Mouse (Mus musculus): Measurements from ENCODE around the gene Fgfr2. TPM values are rescaled to one million over a fixed set of nuclear protein-coding genes. Genes with fewer than 3 reads are reported as not detected.

Gene Fgfr2
- total and polyA plus RNA-seq, 2 experiments from 2014 or later, result 17.1 to 47.6 TPM

DNA sequence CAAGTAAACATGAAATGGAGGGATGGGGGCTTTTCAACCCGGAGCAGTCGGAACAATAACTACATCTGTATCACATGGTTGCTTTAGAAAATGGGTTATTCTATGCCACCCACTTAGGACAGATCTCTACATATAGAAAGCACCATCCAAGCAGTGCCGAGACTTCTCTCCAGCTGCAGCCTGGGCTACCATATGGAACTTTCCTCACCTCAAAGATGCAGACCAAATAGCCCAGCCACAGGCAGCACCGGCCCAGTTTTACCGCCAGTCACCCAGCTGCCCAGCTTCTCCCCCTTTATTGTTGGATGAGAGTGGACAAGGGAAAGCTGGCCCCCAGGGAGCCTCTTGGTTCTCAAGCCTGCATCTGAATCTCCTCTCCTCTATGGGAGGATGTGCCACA lies 1172.0 kb downstream of the Fgfr2 start:
- ATAC-seq (no peak), DNase-seq (no peak)
- Histone ChIP-seq H3K27ac (ENCODE audit: low read depth, low read length) (no peak overlapping the region), H3K4me1 (ENCODE audit: insufficient read depth) (no peaks in the 10 kb centered on the region), H3K4me3 (ENCODE audit: low read depth, low read length) (no peak overlapping the region), H3K36me3 (ENCODE audit: insufficient read depth) (no peaks in the 10 kb centered on the region), H3K4me2 (ENCODE audit: low read depth) (no peak overlapping the region), H3K9me3 (ENCODE audit: low read length) (no peaks in the 10 kb centered on the region), H3K9ac (no peak overlapping the region), H3K27me3 (ENCODE audit: insufficient read depth, low read length) (no peaks in the 10 kb centered on the region)
- WGBS, result 76% methylated on average over 5 of the region's 5 CpGs
- TF ChIP-seq CTCF (IDR thresholded peaks at IDR 0.05; ENCODE audit: low read depth), result no peak

DNA sequence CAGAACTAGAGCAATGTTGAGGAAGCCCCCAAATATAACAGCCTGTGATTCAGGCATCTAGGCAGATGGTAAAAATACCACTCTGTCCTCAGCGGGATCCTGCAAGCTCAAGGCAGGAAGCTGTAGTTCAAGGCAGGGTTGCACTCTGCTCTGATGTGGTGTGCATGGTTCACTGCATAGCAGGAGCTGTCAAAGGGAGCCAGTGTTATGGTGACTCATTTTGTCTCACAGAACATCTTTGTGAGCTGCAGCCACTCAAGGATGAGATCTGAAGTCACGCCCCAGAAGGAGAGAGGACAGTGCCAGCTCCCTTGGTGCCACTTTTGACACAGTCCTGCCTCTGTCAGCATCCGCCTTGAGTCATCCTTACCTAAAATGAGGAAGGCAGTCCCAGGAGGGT lies 1185.5 kb downstream of the Fgfr2 start:
- H3K4me2 ChIP-seq (ENCODE audit: low read depth), result no peak overlapping the region
- H3K4me3 ChIP-seq (ENCODE audit: low read depth, low read length), result no peak overlapping the region
- no peak overlapping the region for H3K9ac ChIP-seq
- no peaks in the 10 kb centered on the region for H3K9me3 ChIP-seq (ENCODE audit: low read length)
- H3K36me3 ChIP-seq (ENCODE audit: insufficient read depth), result no peaks in the 10 kb centered on the region
- no peak for ATAC-seq
- H3K27me3 ChIP-seq (ENCODE audit: insufficient read depth, low read length), result no peaks in the 10 kb centered on the region
- no peaks in the 10 kb centered on the region for H3K4me1 ChIP-seq (ENCODE audit: insufficient read depth)
- WGBS, result 88% methylated on average over 3 of the region's 3 CpGs
- TF ChIP-seq CTCF (IDR thresholded peaks at IDR 0.05; ENCODE audit: low read depth), result no peak
- no peak overlapping the region for H3K27ac ChIP-seq (ENCODE audit: low read depth, low read length)
- no peak for DNase-seq

DNA sequence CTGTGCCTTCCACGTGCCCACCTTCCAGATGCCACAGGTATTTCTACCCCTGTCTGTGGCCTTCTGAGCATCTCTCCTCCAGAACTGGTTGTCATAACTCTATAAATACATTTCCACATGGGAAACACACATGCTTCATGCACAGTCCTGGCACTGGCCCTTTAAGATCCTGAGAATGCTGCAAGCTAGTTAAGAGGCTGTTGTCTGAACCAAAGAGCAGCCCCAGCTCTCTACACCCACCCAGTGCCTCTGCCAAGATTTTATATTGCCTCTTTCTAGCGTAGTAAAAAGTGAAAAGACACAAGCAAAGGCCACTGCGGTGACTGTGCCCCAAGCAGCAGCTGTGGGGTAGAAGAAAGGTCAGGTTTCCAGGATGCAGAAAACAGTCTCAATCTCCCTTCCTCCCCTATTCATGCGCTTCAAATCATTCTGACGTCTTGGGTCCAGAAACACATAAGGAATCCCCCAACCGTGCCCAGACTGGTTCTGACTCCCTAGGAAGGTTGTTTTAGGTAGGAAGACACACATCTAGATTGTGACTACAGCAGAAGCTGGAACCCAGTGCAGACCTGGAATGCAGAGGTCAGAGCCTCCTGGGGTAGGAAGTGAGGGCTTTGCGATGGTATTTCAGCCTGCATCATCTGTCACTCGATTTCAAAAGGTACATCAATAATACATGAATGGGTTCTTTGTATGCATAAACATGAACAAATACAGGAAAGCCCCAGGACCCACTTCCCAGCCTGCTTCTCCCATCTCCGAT lies 1195.7 kb downstream of the Fgfr2 start:
- Histone ChIP-seq H3K27ac (ENCODE audit: low read depth, low read length) (no peak overlapping the region), H3K27me3 (ENCODE audit: insufficient read depth, low read length) (no peaks in the 10 kb centered on the region), H3K9me3 (ENCODE audit: low read length) (no peaks in the 10 kb centered on the region), H3K4me2 (ENCODE audit: low read depth) (no peak overlapping the region), H3K9ac (no peak overlapping the region), H3K4me1 (ENCODE audit: insufficient read depth) (peaks cover 3% of the 10 kb centered on the region; the same call in 1 of the 2 replicates), H3K36me3 (ENCODE audit: insufficient read depth) (no peaks in the 10 kb centered on the region), H3K4me3 (ENCODE audit: low read depth, low read length) (no peak overlapping the region)
- TF ChIP-seq CTCF (IDR thresholded peaks at IDR 0.05; ENCODE audit: low read depth), result no peak
- DNase-seq (peak; percentile 17), ATAC-seq (no peak)
- 27% methylated on average over 9 of the region's 9 CpGs for WGBS

DNA sequence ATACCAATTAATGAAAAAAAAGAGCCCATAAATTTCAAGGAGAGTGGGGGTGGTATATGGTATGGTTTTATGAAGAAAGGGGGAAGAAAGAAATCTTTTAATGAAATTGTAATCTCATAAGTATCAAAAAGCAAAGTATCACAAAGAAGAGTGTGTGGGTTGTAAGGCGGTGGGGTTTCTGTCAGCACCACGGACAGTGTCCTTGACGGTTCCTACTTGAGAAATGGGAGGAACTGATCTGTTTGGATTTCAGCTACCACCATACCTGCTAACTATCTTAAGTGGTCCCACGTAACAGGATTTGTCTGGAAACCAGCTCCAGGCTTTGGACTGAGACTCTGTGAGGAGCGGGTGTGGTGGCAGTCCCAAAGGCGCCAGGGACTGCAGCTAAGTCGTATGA lies 1205.8 kb downstream of the Fgfr2 start:
- WGBS, result 65% methylated on average over 7 of the region's 7 CpGs
- DNase-seq (no peak), ATAC-seq (no peak)

DNA sequence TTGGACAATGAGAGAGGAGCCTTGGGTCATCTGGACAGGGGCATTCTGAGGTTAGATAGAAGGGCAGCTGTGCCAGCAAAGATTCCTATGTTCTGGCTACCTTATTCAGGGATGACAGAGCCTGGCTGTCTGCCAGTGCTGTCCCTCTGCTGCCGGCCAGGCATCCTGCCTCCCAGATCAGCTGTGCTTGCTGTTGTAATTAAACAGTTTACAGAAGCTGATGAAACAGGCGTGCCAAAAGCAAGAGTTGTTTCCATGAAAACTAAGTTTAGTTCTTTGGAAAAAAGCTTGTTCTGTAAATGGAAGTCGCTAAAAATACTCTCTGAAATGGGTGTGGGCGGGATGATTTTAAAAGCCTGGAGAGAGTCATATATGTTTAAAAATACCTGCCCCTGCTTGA lies 1213.5 kb downstream of the Fgfr2 start:
- H3K27me3 ChIP-seq (ENCODE audit: insufficient read depth, low read length), result no peaks in the 10 kb centered on the region
- DNase-seq (peak; percentile 70), ATAC-seq (no peak)
- WGBS, result 14% methylated on average over 4 of the region's 4 CpGs
- no peaks in the 10 kb centered on the region for H3K36me3 ChIP-seq (ENCODE audit: insufficient read depth)
- H3K4me3 ChIP-seq (ENCODE audit: low read depth, low read length), result no peak overlapping the region
- no peak for TF ChIP-seq CTCF (IDR thresholded peaks at IDR 0.05; ENCODE audit: low read depth)
- H3K27ac ChIP-seq (ENCODE audit: low read depth, low read length), result no peak overlapping the region
- no peak overlapping the region for H3K9ac ChIP-seq
- H3K4me1 ChIP-seq (ENCODE audit: insufficient read depth), result no peaks in the 10 kb centered on the region
- H3K9me3 ChIP-seq (ENCODE audit: low read length), result no peaks in the 10 kb centered on the region
- no peak overlapping the region for H3K4me2 ChIP-seq (ENCODE audit: low read depth)

More for the DNA sequence above, 1205.8 kb downstream of the Fgfr2 start:
- no peak for TF ChIP-seq CTCF (IDR thresholded peaks at IDR 0.05; ENCODE audit: low read depth)
- no peaks in the 10 kb centered on the region for H3K9me3 ChIP-seq (ENCODE audit: low read length)
- no peaks in the 10 kb centered on the region for H3K27me3 ChIP-seq (ENCODE audit: insufficient read depth, low read length)
- H3K9ac ChIP-seq, result no peak overlapping the region
- H3K36me3 ChIP-seq (ENCODE audit: insufficient read depth), result no peaks in the 10 kb centered on the region
- no peak overlapping the region for H3K4me3 ChIP-seq (ENCODE audit: low read depth, low read length)
- no peak overlapping the region for H3K4me2 ChIP-seq (ENCODE audit: low read depth)
- H3K27ac ChIP-seq (ENCODE audit: low read depth, low read length), result no peak overlapping the region
- no peaks in the 10 kb centered on the region for H3K4me1 ChIP-seq (ENCODE audit: insufficient read depth)

DNA sequence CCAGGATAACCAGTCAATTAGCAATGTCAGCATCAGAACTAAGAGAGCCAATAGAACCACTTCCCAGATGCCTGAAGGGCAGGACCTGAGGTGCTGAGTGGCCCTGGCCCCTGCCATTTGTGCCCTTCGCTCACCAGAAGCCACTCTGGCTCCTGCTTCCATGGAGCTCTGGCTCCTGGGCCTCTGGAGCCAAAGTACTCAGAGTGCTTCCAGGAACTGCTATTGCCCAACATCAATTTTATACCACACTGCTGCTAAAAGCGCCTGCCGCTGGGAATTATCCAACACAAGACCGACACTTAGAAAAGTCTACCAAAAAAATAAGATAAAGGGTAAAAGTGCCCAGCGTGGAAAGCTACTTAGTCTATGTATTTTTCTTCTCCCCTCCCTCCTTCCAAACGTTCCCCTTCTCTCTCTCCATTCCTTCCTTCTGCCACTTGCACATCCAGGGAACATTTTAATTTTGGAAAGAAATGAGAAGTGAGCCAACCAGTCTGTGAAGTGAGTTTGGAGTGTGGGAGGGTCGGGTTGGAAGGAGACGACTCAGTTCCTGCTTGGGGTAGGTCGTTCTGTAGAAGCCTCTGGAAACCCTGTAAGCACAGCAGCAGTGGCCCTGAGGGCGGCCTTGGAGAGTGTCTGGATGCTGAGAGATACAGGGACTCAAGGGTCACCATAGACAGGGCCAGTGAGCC lies 1216.5 kb downstream of the Fgfr2 start:
- H3K4me3 ChIP-seq (ENCODE audit: low read depth, low read length), result no peak overlapping the region
- no peaks in the 10 kb centered on the region for H3K9me3 ChIP-seq (ENCODE audit: low read length)
- no peak overlapping the region for H3K27ac ChIP-seq (ENCODE audit: low read depth, low read length)
- ATAC-seq (no peak), DNase-seq (no peak)
- H3K4me1 ChIP-seq (ENCODE audit: insufficient read depth), result no peaks in the 10 kb centered on the region
- H3K9ac ChIP-seq, result no peak overlapping the region
- H3K4me2 ChIP-seq (ENCODE audit: low read depth), result no peak overlapping the region
- no peaks in the 10 kb centered on the region for H3K27me3 ChIP-seq (ENCODE audit: insufficient read depth, low read length)
- no peaks in the 10 kb centered on the region for H3K36me3 ChIP-seq (ENCODE audit: insufficient read depth)
- TF ChIP-seq CTCF (IDR thresholded peaks at IDR 0.05; ENCODE audit: low read depth), result no peak
- 77% methylated on average over 10 of the region's 10 CpGs for WGBS

DNA sequence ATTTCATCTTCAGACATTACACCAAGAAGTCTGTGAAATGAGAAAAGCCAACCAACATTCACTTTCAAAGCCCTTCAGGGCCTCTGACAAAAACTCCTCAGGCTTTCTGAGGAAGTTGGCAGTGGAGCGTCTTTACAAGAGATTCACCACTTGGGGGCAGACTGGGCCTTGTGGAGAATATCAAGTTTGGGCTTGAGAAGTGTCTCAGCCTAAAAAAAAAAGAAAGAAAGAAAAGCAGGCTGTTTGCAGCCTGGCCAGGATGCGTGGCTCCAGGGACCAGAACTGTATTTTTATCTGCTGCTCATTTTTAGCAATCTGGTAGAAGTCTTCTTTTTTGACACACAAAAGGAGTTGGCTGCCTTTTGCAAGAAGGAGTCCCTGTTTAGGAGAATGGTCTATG lies 1223.8 kb downstream of the Fgfr2 start:
- no peak overlapping the region for H3K9ac ChIP-seq
- H3K4me3 ChIP-seq (ENCODE audit: low read depth, low read length), result no peak overlapping the region
- peak; percentile 89 for TF ChIP-seq CTCF (IDR thresholded peaks at IDR 0.05; ENCODE audit: low read depth)
- ATAC-seq (peak; percentile 67), DNase-seq (peak; percentile 94)
- H3K27ac ChIP-seq (ENCODE audit: low read depth, low read length), result no peak overlapping the region
- no peaks in the 10 kb centered on the region for H3K27me3 ChIP-seq (ENCODE audit: insufficient read depth, low read length)
- no peaks in the 10 kb centered on the region for H3K36me3 ChIP-seq (ENCODE audit: insufficient read depth)
- H3K9me3 ChIP-seq (ENCODE audit: low read length), result 0 out of 2 replicates have a peak, but pooled peaks cover 3% of the 10 kb centered on the region
- H3K4me1 ChIP-seq (ENCODE audit: insufficient read depth), result peaks cover 6% of the 10 kb centered on the region; the same call in 1 of the 2 replicates
- 3% methylated on average over 2 of the region's 2 CpGs for WGBS
- H3K4me2 ChIP-seq (ENCODE audit: low read depth), result no peak overlapping the region

Data from forebrain, postnatal 0 days (tissue).